Mouse (Mus musculus) embryonic fibroblast, embryonic 13.5 days (primary cell): ENCODE measurements at regions not wholly inside any gene's neighbourhood (a gene's known extent, or its start where the extent isn't known, plus 50 kb on each side); places are given as distances from the start of the nearest gene placed in this dataset.

Source experiments
- CTCF ChIP-seq: IDR thresholded peaks from 2 replicates; pipeline ENCODE4 v1.5.1; 2011; ENCODE audit warnings: mild to moderate bottlenecking, control low read depth, low read length, moderate library complexity, borderline replicate concordance; ENCODE audit not compliant: insufficient read depth
- POLR2A ChIP-seq: IDR thresholded peaks from 2 replicates; pipeline ENCODE4 v1.6.1; 2011; ENCODE audit warnings: low read depth, mild to moderate bottlenecking, control low read depth, low read length, moderate library complexity

GRCm38 (mm10) chr2:170250680-170251079 lies 102.8 kb upstream of the Zfp217 start:
- TF ChIP-seq CTCF (no peak), POLR2A (no peak)
